Mouse (Mus musculus): ENCODE measurements around the gene Tmprss3.

Gene Tmprss3

DNA sequence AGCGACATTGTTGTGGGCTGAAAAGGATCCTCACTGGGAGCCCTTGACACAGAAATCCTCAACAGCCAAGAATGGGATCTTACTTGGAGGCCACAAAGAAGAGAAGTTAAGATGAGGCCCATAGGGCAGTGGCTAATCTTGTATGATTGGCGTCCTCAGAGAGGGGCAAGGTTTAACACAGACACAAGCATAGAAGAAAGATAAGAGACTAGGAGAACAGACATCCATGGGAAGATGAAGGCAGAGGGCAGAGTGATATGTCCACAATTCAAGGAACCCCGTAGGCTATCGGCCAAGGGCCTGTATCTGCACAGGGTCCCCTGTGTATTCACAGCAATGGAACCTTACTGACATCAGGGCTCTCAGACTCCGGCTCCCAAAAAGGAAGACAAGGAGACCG, 3.6 kb downstream of the Tmprss3 start:
- no peak for DNase-seq (ENCODE audit: low spot score in 2 of 2)

DNA sequence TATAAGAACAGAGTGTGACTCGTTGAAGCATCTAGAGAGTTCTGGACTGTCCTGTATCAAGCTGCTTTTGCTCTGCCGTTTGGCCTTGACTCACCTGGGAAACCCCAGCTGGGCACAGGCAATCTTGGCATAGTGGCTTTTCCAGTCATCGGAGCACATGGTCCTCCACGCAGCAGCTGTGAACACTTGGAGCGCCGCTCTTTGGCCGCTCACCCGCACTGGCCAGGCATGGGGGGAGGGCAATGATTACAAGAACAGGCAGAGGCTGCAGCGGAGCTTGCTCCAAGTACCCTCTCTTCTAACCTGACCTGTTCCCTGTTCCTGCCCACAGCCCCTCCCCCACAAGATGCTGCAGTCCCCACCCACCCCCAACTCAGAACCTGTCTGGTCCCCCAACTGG, 5.4 kb downstream of the Tmprss3 start:
- DNase-seq (ENCODE audit: low spot score in 2 of 2), result no peak

DNA sequence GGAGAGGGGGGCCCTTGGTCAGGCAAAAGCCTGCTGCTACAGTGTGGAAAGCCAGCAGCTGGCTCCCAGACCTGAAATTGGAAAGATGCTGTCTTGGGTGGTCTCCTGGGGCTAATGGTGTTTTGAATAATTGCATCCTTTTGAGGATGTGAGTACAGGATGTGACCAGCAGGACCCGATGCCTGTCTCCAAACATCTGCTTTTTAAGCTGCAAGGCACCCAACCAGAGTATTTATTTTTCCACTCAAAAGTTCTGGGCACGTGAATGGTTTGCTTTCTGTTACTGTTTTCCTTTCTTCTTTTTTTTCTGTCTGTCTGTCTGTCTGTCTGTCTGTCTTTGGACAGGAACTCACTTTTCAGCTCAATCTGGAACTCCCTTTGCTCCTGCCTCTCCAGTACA, 6.1 kb downstream of the Tmprss3 start:
- DNase-seq (ENCODE audit: low spot score in 2 of 2), result no peak

DNA sequence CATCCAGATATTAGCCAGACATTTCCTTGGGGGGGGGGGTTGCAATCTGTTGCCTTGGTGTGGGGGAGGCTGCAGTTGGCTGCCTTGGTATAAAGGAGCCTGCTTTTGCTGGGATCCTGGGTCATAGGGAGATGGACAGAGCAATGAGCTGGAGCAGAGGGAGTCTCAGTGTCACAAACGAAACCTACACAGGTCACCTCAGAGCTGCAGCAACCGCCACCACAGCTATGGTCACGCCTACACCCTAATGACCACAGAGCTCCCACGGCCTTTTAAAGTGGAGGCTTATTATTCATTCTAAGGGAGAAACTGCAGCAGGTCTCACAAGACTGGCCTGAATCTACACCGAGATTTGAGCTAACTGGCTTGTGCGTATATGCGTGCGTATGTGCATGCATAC, 7.0 kb downstream of the Tmprss3 start:
- no peak for DNase-seq (ENCODE audit: low spot score in 2 of 2)

DNA sequence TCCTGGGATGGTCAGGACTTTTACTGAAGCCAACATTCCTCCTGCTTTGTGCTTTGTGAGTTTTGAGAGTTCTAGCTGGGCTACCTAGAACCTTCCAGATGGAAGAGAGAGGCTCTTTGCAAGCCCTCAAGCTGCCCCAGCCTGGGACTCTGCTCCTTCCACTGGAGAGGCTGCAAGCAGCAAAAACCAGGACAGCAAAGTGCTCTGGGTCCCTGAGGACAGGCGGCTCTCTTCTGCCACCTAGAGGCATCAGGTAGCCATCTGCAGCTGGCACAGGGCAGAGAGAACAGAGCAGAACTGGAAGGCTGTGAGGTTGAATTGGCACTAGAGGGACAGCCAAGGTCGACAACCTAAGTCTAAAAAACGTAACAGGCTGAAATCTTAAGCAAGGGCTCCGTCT, 11.4 kb downstream of the Tmprss3 start:
- DNase-seq (ENCODE audit: low spot score in 2 of 2), result peak; percentile 66 to 84

DNA sequence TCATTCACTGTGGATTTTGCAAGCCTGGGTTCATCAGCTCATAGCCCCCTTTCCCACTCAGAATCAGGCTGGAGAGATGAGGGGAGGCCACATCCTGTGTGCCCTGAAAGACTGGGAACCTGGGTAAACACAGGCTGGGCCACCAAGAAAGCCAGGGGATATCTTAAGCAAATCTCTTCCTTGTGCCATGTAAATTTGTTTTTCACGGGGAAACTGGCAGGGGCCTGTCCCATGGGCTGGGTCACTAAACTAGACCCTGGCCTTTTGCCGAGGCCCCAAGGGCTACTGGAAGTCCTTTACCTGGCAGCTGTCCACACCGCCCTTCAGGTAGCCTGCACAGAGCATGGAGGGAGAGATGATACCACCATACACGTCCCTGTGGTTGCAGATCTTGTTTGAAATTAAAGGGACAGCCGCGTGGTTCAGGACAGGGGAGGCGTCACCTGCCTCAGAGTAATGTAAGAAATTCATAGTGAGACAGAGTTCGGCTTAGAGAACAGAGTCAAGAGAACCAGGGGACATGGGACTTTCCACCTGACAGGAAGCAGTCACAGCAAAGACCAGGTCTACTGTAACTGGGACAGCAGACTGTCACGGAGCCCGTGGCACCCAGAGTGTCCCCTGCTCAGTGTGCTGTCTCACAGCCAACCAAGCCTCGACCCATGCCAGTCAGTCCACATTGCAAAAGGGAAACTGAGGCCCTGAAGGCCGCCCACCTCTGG, 14.3 kb downstream of the Tmprss3 start:
- no peak for DNase-seq (ENCODE audit: low spot score in 2 of 2)

DNA sequence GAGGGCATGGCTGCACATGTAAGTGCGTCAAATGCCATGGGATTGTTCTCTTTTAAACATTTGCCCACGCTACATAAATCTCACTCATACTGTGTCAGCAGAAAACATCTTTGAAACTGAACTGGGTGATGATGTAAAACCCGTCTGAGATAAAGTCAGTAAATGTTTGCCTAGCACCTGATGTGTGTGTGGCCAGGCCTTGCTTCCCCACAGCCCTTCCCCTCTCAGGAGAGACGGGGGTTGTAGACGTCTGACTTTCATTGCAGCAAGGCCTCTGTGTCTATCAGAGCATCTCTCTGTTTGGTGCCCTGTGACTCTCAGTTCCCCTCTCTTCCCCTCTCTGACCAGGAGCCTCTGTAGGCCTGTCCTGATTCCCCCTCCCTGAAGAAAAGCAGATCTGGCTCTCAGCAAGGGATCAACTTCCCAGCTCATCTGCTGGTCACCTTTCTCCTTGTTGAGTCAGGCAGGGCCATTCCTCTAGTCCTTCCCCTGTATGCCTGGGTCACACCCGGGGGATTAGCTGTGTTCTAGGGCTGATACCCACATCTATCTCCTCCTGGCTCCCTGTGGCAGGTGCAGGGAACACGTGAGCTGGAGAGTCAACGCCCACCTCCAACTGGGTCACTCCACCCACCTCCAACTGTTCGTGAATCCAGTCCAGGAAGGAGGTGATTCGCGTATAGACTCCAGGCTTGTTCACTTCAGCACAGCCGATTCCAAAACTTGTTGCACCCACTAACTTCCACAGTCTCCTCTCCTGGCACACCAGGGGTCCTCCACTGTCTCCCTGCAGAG, 15.4 kb downstream of the Tmprss3 start:
- DNase-seq (ENCODE audit: low spot score in 2 of 2), result peak; percentile 41 to 42

DNA sequence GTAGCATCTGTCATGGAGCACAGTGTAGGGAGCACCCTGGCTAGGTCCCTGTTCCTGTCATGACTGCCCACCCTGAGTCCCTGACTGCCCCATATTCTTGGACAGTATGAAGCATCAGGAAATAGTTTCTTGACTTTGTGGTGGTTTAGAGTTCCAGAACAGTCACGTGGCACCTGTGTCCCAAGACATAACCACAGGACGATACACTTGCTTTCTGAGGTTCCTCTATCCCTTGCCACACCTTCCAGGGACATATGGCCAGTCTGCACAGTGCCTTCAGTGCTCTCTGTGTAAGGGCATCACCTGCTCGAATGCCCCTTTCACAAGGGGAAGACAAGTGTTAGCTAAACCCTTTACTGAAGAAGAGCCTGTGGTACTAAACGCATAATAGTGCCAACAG, 17.3 kb downstream of the Tmprss3 start:
- no peak for DNase-seq (ENCODE audit: low spot score in 2 of 2)

DNA sequence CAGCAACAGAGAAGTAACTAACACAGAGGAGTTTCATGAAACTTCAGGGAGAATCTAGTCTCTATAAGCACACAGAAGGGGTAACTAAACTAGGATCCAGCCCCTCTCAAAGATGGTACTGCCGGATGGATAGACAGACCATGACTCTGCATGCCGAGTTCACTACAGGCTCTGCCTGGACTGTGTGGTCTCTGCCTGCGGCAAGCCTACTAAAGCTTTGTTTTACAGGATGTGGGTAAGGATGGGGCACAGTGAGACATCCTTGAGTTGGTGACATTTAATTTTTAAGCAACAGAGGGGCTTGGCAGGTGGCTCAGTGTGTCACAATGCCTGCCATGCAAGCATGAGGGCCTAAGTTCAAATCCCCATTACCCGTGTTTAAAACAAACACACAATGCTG, 22.5 kb downstream of the Tmprss3 start:
- no peak for DNase-seq (ENCODE audit: low spot score in 2 of 2)

DNA sequence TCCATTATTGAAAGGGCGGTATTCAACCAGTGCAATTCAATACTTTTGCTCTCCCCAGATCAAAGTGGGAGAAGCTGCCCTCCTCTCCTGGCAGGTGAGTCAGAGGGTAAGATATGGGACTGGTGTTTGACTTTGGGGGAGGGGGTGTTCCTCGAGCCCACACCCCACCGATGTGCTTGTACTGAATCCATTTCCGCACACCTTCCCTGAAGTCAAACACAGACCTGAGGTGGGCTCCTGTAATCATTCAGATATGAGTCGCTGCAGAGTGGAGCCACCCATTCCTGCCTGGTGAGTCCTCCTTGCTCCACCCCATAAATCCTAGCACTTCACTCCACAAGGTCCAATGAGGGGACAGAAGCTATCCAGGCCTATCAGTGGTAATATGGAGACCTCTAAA, 29.0 kb downstream of the Tmprss3 start:
- DNase-seq (ENCODE audit: low spot score in 2 of 2), result no peak

DNA sequence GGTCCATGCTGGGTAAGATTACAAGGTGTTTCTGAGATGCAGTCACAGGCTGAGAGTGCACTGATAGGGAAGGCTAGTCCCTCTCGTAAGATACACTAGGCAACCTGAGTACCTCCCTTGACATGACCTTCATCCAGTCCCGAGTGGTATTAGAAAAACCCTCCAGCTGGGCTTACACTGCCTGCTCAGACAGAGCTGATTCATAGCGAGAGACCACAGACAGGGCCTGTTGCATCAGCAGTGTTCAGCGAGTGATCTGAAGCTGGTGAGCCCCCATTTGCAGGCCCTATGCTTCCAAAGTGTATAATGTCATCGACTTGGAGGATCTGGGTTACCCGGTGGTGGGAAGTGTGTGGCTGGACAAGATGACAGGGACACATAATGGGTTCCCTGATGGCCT, 33.6 kb downstream of the Tmprss3 start, which contains the start of gene Tff1:
TSS of gene Tff1 (minus strand) at position 151 of the 400 bp plus-strand sequence.
- DNase-seq (ENCODE audit: low spot score in 2 of 2), result no peak

DNA sequence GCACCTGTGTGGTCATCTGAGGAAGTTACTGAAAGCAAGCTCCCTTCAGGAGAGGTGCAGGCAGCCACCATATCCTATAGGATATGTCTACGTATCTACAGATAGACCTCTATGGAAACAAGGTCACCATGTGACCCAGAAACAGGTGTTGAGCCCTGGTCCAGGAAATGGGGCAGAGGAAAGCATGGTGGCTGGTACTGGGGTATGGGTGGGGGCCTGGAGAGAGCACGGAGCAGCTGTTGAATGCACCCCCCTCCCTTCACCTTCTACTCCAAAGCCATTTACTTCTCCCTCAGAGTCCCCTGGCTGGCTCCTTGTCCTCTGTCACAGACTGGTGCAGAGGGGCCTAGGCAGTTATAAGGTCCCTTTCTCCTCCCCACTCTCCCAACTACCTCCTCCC, 35.0 kb downstream of the Tmprss3 start:
- no peak for DNase-seq (ENCODE audit: low spot score in 2 of 2)

DNA sequence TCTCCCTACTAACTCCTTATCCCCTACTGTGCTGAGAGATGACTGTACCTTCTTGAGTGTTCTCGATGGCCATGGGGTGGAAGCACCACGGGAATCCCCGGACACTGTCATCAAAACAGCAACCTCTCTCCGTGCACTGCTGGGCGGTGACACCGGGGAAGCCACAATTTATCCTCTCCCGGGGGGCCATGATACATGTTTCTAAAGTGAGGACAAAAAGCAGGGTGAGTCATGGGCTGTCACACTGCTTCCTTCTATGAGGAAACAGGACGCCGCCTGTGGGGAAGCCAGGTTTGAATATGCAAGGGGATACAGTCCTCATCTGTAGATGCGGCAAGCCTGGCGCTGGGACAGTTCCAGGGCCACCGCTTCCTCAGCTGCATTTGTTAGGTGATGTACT, 36.2 kb downstream of the Tmprss3 start:
- DNase-seq (ENCODE audit: low spot score in 2 of 2), result no peak

DNA sequence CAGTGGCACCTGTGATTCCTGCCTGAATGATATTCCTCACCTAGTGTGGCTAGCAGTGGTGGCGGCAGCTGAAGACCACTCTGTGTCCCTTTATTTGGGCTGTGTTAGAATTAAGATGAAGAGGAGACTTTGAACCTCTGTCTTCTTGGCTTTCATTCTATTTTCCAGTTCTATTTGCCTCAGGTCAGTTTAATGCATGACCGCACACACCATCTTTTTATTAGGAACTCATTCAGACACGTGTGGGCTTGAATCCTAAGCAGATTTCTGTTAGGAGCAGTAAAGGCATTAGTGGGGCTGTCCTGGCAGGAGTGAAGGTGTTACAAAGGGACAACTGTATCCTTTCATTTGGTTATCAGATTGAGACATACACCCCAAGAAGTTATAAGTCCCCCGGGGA, 38.5 kb downstream of the Tmprss3 start:
- DNase-seq (ENCODE audit: low spot score in 2 of 2), result no peak

DNA sequence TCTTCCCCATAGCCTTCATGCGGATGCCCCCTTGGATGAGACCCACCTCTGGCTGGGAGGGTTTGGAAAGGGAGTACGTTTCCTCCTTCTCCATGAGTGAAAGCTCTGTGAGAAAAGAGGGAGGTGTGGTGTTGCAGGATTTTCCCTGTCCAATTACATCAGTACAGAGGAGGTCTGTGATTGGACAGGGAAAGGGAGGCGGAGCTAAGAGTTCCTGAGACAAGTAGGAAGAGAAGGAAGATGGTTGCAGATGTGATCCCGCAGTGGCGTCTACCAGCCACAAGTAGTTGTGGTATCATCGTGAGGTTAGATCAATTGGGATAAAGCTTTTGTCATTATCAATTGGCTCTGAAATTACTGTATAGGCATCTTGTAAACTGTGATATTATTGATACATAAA, 40.9 kb downstream of the Tmprss3 start:
- DNase-seq (ENCODE audit: low spot score in 2 of 2), result no peak

DNA sequence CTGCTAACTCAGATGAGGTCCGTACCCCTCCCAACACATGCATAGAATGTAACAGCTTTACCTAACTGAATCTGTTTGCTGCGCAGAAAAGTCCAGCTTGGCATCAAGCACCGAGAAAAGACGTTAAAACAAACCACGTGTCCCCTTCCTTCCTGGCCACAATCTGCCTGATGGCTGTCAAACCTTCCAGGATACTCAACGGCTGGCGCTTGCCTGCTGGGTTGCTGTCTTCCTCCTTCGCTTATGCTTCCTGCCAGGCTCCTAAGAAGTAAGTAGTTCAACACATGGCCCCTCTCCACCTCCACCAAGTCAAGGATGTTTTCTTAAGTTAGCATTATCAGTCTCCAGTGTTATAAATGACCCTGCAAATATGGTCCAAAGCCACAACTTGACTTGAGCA, 45.0 kb downstream of the Tmprss3 start:
- peak in 1 of 2 experiments; percentile 27 for DNase-seq (ENCODE audit: low spot score in 2 of 2)

DNA sequence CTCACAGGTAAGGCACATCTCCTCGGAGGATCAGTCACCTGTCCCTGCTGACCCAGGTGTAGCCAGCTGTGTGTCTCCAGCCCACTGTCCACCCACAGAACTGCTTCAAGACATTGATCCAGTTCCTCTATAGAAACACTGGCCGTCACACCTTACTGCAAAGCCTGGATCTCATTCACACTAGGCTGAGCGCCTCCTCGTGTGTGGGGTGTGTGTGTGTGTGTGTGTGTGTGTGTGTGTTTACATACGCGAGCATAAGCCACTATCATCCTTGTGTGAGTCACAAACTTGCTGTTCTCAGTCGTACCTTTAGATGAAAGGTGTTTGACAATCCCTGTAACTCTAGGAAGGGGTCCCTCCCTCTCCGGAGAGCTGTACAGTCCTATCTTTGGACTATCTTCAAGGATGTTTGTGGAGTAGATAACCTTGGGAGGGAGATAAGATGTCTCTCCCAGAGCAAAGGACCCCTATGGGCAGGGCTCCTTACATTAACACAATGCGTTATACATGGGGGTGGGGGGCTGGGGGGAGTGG, 45.7 kb downstream of the Tmprss3 start:
- no peak for DNase-seq (ENCODE audit: low spot score in 2 of 2)

DNA sequence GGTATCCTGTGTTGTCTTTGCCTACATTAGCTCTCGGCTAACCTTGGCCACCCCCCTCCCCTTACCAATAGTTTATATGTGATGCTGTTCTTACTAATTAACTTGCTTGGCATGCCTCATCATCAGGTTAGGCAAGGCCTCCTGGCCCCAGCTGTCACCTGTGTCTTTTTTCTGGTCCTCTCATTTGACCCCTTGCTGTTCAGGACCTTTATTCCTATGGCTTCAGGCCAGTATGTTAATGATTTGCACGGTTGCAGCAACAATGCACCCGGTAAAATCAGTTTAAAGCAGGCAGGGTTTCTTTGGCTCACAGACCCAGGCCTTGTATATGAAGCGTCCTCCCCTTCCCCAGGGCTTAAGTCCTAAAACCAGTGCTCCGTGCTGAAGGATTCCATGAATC, 46.3 kb downstream of the Tmprss3 start:
- DNase-seq (ENCODE audit: low spot score in 2 of 2), result no peak

DNA sequence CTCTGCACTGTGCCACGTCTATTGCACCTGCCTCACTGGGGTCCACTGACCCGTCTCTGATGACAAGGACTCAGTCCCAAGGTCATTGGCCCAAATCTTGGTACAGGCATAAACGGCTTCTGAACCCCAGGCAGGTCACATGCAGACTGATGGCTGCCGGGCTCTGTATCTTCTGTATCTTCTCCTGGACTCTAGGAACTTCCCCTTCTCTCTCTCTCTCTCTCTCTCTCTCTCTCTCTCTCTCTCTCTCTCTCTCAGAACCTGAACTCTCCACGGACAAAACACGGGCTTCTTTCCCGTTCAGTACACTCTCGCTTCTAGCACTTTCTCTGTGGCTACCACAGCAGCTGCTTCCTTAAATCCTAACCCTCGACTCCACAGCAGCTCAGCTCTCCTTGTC, 52.8 kb downstream of the Tmprss3 start:
- DNase-seq (ENCODE audit: low spot score in 2 of 2), result no peak

DNA sequence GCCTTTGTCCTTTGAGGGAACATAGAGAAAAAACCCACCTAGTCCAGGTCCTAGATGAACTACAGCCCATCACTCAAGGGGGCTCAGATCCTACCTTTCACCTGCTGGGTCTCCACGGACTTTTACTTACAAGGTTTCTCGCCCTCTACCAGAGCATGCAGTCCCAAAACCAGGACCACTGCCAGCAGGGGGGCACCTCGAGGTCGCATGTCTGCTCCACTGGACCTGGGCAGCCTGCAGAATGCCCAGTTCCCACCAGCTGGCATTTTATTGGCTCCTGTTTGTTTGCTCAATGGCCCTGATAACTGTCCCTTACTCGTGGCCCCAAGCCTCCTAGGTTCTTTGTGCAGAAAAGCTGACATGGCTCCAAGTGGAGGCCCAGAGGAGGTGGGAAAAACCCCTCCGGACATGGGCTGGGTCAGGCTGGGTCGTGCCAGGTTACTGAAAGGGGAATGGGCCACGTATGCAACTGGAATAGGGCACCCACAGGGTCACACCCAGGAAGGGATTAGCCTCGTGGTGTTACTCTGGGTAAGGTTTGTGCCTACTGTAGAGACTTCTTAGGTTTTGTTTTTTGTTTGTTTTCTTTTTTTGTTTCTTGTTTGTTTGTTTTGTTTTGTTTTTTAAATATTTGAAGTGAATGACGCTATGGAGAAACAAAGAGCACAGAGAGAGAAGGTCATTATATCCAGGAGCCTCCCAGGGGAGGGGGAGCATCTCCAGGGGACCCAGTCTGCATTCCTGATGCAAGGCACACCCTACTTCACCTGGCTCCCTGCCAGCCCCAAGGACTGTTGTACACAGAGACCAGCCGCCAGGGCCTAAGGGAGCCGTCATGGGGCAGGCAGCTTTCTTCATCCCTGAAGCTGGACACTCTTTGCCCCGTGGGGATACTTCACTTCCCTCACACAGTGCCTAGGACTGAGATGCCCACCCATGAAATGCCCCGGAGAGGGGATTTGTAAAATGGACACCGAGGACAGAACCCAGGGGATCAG, 54.4 kb downstream of the Tmprss3 start, which contains the start of gene Tff2:
TSS of gene Tff2 (minus strand) at position 243 of the 998 bp plus-strand sequence.
- no peak for DNase-seq (ENCODE audit: low spot score in 2 of 2)

DNA sequence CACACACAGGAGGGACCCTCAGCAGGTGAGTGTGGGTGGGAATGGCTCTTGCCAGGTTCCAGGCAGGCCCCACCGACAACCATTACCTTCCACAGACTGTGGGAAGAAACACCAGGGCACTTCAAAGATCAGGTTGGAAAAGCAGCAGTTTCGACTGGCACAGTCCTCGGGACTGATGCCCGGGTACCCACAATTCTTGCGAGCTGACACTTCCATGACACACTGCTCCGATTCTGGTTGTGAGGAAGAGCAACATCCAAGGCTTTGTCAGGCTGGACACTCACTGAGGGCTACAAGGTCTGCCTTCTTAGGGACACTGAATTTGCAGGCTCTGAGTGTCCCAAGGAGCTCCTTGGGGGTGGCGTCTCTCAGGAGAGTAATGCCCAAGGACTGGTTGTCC, 56.7 kb downstream of the Tmprss3 start:
- DNase-seq (ENCODE audit: low spot score in 2 of 2), result no peak

DNA sequence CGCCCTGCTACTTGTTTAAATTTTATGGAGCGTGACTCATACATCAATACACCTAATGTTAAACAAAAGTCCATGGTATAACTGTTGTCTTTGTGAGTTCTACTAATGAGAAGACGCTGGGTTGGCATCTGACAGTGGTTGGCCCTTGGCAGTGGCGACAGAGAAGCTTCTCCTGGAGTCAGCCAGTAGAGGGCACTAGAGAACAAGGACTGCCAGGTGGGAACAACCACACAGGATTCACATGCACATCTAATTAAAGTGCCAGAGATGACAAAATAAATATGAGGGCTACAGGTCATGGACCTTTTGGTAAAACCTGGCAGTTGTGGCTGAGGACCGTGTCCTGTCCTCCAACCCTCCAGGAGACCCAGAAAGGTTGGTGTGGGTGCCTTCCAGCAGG, 60.4 kb downstream of the Tmprss3 start:
- DNase-seq (ENCODE audit: low spot score in 2 of 2), result peak in 1 of 2 experiments; percentile 73
